Mouse (Mus musculus) olfactory bulb, adult 2 months (tissue): ENCODE measurements around the gene Wdr41. TPM values are rescaled to one million over a fixed set of nuclear protein-coding genes. Genes with fewer than 3 reads are reported as not detected.

Experiments used
- H3K27ac ChIP-seq: fragments of 200-500 bp; 2 replicates; pipeline ENCODE4 v1.5.1; 2012; ENCODE audit warnings: low read depth, low read length; ENCODE audit not compliant: insufficient read depth
- H3K4me1 ChIP-seq: fragments of 200-500 bp; 2 replicates; pipeline ENCODE4 v1.6.1; 2012; ENCODE audit warnings: low read length; ENCODE audit not compliant: control insufficient read depth, insufficient read depth
- H3K4me3 ChIP-seq: fragments of 200-500 bp; 2 replicates; pipeline ENCODE4 v1.5.1; 2012; ENCODE audit warnings: mild to moderate bottlenecking, low read depth, low read length, moderate library complexity; ENCODE audit not compliant: insufficient read depth
- CTCF ChIP-seq: fragments of 200-500 bp; IDR thresholded peaks from 2 replicates; pipeline ENCODE4 v1.5.1; 2012; ENCODE audit warnings: low read depth, mild to moderate bottlenecking, low read length, moderate library complexity; ENCODE audit not compliant: insufficient read depth
- POLR2A ChIP-seq: fragments of 200-500 bp; IDR thresholded peaks from 2 replicates; pipeline ENCODE4 v1.6.1; 2012; ENCODE audit warnings: mild to moderate bottlenecking, low read depth, low read length, moderate library complexity; ENCODE audit not compliant: insufficient read depth
- WGBS: fragments of 180-500 bp; shearing (Covaris S2); methylation state at CpG from one replicate; pipeline ENCODE4 v1.1.7; 2018; 5-methylcytosine and 5-hydroxymethylcytosine counted together
- polyA plus RNA-seq: library from polyadenylated mRNA; stranded (reverse); fragments of >200 nt; gene quantifications from 2 replicates; pipeline ENCODE4 v1.2.4, GENCODE M21; 2012; ENCODE audit warnings: low replicate concordance; ENCODE audit not compliant: missing spikeins, insufficient read depth, insufficient read length

Gene Wdr41
- polyA plus RNA-seq, 1 experiment: not detected

GRCm38 (mm10) chr13:95032127-95032831 is 56.1 kb downstream of the Wdr41 start:
- WGBS: 70% methylated on average over 17 of the region's 17 CpGs
- no peaks in the 10 kb centered on the region; the same call in 1 of the 2 replicates for H3K4me1 ChIP-seq
- TF ChIP-seq CTCF (no peak), POLR2A (no peak)
- H3K4me3 ChIP-seq: no peak overlapping the region
- H3K27ac ChIP-seq: no peak overlapping the region

- 78% methylated on average over 6 of the region's 6 CpGs for WGBS
- TF ChIP-seq POLR2A: no peak
- TF ChIP-seq CTCF: no peak
- H3K4me3 ChIP-seq: no peak overlapping the region
- H3K4me1 ChIP-seq: no peaks in the 10 kb centered on the region; the same call in 1 of the 2 replicates
- no peak overlapping the region for H3K27ac ChIP-seq
Measured at GRCm38 (mm10) chr13:95032973-95033372, 56.8 kb downstream of the Wdr41 start.

GRCm38 (mm10) chr13:95034094-95034493 is 58.0 kb downstream of the Wdr41 start:
- H3K4me3 ChIP-seq: no peak overlapping the region
- H3K27ac ChIP-seq: no peak overlapping the region
- WGBS: 89% methylated on average over 9 of the region's 9 CpGs

GRCm38 (mm10) chr13:95034715-95035114 is 58.6 kb downstream of the Wdr41 start:
- WGBS: 89% methylated on average over 2 of the region's 2 CpGs
- TF ChIP-seq CTCF (no peak), POLR2A (no peak)

More at GRCm38 (mm10) chr13:95034094-95034493, 58.0 kb downstream of the Wdr41 start:
- H3K4me1 ChIP-seq: no peaks in the 10 kb centered on the region; the same call in 1 of the 2 replicates
- TF ChIP-seq POLR2A (no peak), CTCF (no peak)

GRCm38 (mm10) chr13:95038200-95038599 is 62.1 kb downstream of the Wdr41 start:
- no peak overlapping the region for H3K27ac ChIP-seq
- WGBS: 81% methylated on average over 4 of the region's 4 CpGs

More at GRCm38 (mm10) chr13:95034715-95035114, 58.6 kb downstream of the Wdr41 start:
- H3K27ac ChIP-seq: no peak overlapping the region
- no peak overlapping the region for H3K4me3 ChIP-seq
- no peaks in the 10 kb centered on the region; the same call in 1 of the 2 replicates for H3K4me1 ChIP-seq

GRCm38 (mm10) chr13:95040140-95040738 is 64.1 kb downstream of the Wdr41 start:
- whole genome bisulfite sequencing: 71% methylated on average over 9 of the region's 9 CpGs
- no peak for TF ChIP-seq CTCF
- TF ChIP-seq POLR2A: no peak
- Histone ChIP-seq H3K4me3 (no peak overlapping the region), H3K4me1 (0 out of 2 replicates have a peak, but pooled peaks cover 2% of the 10 kb centered on the region), H3K27ac (no peak overlapping the region)

More at GRCm38 (mm10) chr13:95038200-95038599, 62.1 kb downstream of the Wdr41 start:
- TF ChIP-seq POLR2A: no peak
- no peak for TF ChIP-seq CTCF
- H3K4me3 ChIP-seq: no peak overlapping the region
- no peaks in the 10 kb centered on the region for H3K4me1 ChIP-seq

- no peak overlapping the region for H3K4me3 ChIP-seq
- peaks cover 9% of the 10 kb centered on the region for H3K4me1 ChIP-seq
- 77% methylated on average over 1 of the region's 1 CpGs for WGBS
- H3K27ac ChIP-seq: no peak overlapping the region
- TF ChIP-seq CTCF: no peak
- no peak for TF ChIP-seq POLR2A
Measured at GRCm38 (mm10) chr13:95044108-95044507, 68.0 kb downstream of the Wdr41 start.

GRCm38 (mm10) chr13:95050398-95050797 is 74.3 kb downstream of the Wdr41 start:
- Histone ChIP-seq H3K4me3 (no peak overlapping the region), H3K4me1 (peaks cover 11% of the 10 kb centered on the region), H3K27ac (no peak overlapping the region)
- TF ChIP-seq POLR2A: no peak
- 86% methylated on average over 4 of the region's 4 CpGs for WGBS

GRCm38 (mm10) chr13:95052421-95052820 is 76.3 kb downstream of the Wdr41 start:
- Histone ChIP-seq H3K4me3 (no peak overlapping the region), H3K27ac (no peak overlapping the region), H3K4me1 (peaks cover 11% of the 10 kb centered on the region)
- TF ChIP-seq CTCF (no peak), POLR2A (no peak)
- 97% methylated on average over 3 of the region's 3 CpGs for WGBS
